20 mouse cellular contexts compared by ENCODE assay signal in the genomic region with DNA sequence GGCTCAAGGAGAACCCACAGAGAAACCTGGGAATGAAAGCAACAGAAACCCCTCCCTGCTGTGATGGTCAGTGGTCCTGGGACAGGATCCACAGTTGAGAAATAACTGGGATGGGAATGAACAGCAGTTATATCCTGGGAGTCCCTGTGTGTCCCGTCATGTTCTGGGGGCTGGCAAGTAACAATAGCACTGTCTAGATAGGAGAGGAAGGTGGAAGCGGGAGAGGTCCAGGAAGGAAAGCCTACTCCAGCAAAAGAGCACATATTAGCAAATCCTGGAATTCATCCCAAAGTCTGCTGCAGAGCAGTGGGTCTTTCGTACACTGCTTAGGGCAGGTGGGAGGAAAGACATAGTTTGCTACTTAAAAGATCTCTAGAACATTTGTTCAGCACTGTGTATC. TPM values are rescaled to one million over a fixed set of nuclear protein-coding genes. Genes with fewer than 3 reads are reported as not detected.
DNase-seq lines count a peak whose midpoint lies in the region; ATAC-seq and TF ChIP-seq lines count a peak whose summit lies in the region.
"Had no signal": no experiment of that assay in that cellular context is flagged by ENCODE, and none has a peak within 500 bp of the region (broad histone marks: within the 10 kb centered on the region; RNA-seq: fewer than 3 reads in every experiment).

No protein-coding gene starts in this region.

- ATAC-seq in forebrain, embryonic 12.5 days (ENCODE audit: low FRiP score), result no peak
- no peak for ATAC-seq in forebrain, embryonic 14.5 days
- ATAC-seq in liver, embryonic 16.5 days (ENCODE audit: low read depth), result peak; percentile 35; the same call in 1 of the 2 replicates
- no peak for ATAC-seq in liver, postnatal 0 days
- no peak for ATAC-seq in heart, embryonic 15.5 days (replicated peaks; ENCODE audit: insufficient number of reproducible peaks, insufficient read depth, low FRiP score, low read depth)
- ATAC-seq: CD4-positive, CD25-positive, alpha-beta regulatory T cell, adult 4 months; hindbrain, embryonic 16.5 days; intestine, postnatal 0 days; midbrain, embryonic 13.5 days had no signal

- H3K27me3 ChIP-seq in forebrain, embryonic 12.5 days, result no peaks in the 10 kb centered on the region
- H3K27me3 ChIP-seq in forebrain, embryonic 14.5 days (replicated peaks; ENCODE audit: control insufficient read depth, insufficient read depth, low read length), result no peaks in the 10 kb centered on the region
- H3K27me3 ChIP-seq in heart, embryonic 10.5 days (ENCODE audit: insufficient read depth, poor library complexity, severe bottlenecking), result no peaks in the 10 kb centered on the region
- no peaks in the 10 kb centered on the region for H3K27me3 ChIP-seq in liver, embryonic 16.5 days (ENCODE audit: control insufficient read depth, insufficient read depth, low read depth, low read length)
- H3K27me3 ChIP-seq in liver, postnatal 0 days (ENCODE audit: insufficient read depth, low read length), result no peaks in the 10 kb centered on the region
- H3K27me3 ChIP-seq in heart, embryonic 15.5 days, result no peaks in the 10 kb centered on the region
- H3K27me3 ChIP-seq: embryonic facial prominence, embryonic 13.5 days; limb, embryonic 15.5 days; midbrain, embryonic 13.5 days had no signal

- H3K4me2 ChIP-seq in forebrain, embryonic 12.5 days, result no peak overlapping the region
- H3K4me2 ChIP-seq in forebrain, embryonic 14.5 days (ENCODE audit: low read length), result no peak overlapping the region
- H3K4me2 ChIP-seq in liver, embryonic 16.5 days (ENCODE audit: low read depth, low read length), result no peak overlapping the region
- H3K4me2 ChIP-seq in liver, postnatal 0 days (ENCODE audit: low read depth, low read length), result no peak overlapping the region
- H3K4me2 ChIP-seq in heart, embryonic 15.5 days, result no peak overlapping the region
- H3K4me2 ChIP-seq: embryonic facial prominence, embryonic 13.5 days; limb, embryonic 15.5 days; lung, embryonic 14.5 days; midbrain, embryonic 13.5 days had no signal

- WGBS in forebrain, embryonic 12.5 days, result 78% methylated on average over 3 of the region's 3 CpGs
- WGBS in forebrain, embryonic 14.5 days, result 75% methylated on average over 3 of the region's 3 CpGs
- WGBS in heart, embryonic 10.5 days, result 57% methylated on average over 3 of the region's 3 CpGs
- WGBS in liver, embryonic 16.5 days (ENCODE audit: insufficient replicate concordance), result 63% methylated on average over 3 of the region's 3 CpGs
- WGBS in liver, postnatal 0 days (ENCODE audit: insufficient replicate concordance), result 66% methylated on average over 3 of the region's 3 CpGs
- 53% methylated on average over 3 of the region's 3 CpGs for WGBS in heart, embryonic 15.5 days

- DNase-seq in forebrain, embryonic 14.5 days (ENCODE audit: low spot score), result no peak
- DNase-seq in heart, embryonic 10.5 days (ENCODE audit: low spot score), result no peak
- DNase-seq in heart, postnatal 4 days, result no peak
- DNase-seq in liver, postnatal 0 days, result no peak
- no peak for DNase-seq in spleen, postnatal 14 days (ENCODE audit: low spot score in 2 of 2)
- DNase-seq: cerebellum, adult 8-10 months; lung, embryonic 14.5 days; spleen, adult 18-20 months; thymus, postnatal 14 days had no signal

- no peaks in the 10 kb centered on the region for H3K9me3 ChIP-seq in forebrain, embryonic 12.5 days
- no peaks in the 10 kb centered on the region for H3K9me3 ChIP-seq in forebrain, embryonic 14.5 days (replicated peaks; ENCODE audit: control insufficient read depth, low read length)
- no peaks in the 10 kb centered on the region for H3K9me3 ChIP-seq in heart, embryonic 10.5 days
- H3K9me3 ChIP-seq in liver, embryonic 16.5 days (replicated peaks; ENCODE audit: control insufficient read depth, low read length), result no peaks in the 10 kb centered on the region
- no peaks in the 10 kb centered on the region for H3K9me3 ChIP-seq in liver, postnatal 0 days (ENCODE audit: low read length)
- no peaks in the 10 kb centered on the region for H3K9me3 ChIP-seq in heart, embryonic 15.5 days (replicated peaks)
- H3K9me3 ChIP-seq: embryonic facial prominence, embryonic 13.5 days; G1E; limb, embryonic 15.5 days; midbrain, embryonic 13.5 days had no signal

- no peak for TF ChIP-seq EP300 in liver, postnatal 0 days (IDR thresholded peaks at IDR 0.05; ENCODE audit: low read depth)

- H3K27ac ChIP-seq in forebrain, embryonic 12.5 days, result 0 out of 2 replicates have a peak overlapping the region, but pooled peaks have one; percentile 31
- no peak overlapping the region for H3K27ac ChIP-seq in forebrain, embryonic 14.5 days (ENCODE audit: low read depth, low read length)
- peak overlapping the region; percentile 17; the same call in 1 of the 2 replicates for H3K27ac ChIP-seq in heart, embryonic 10.5 days
- H3K27ac ChIP-seq in liver, embryonic 16.5 days (ENCODE audit: low read length), result no peak overlapping the region
- no peak overlapping the region for H3K27ac ChIP-seq in liver, postnatal 0 days (ENCODE audit: low read depth)
- peak overlapping the region; percentile 45 for H3K27ac ChIP-seq in heart, embryonic 15.5 days
- H3K27ac ChIP-seq: embryonic facial prominence, embryonic 13.5 days; limb, embryonic 15.5 days; midbrain, embryonic 13.5 days had no signal

- no peak overlapping the region for H3K4me3 ChIP-seq in forebrain, embryonic 12.5 days (replicated peaks)
- no peak overlapping the region for H3K4me3 ChIP-seq in forebrain, embryonic 14.5 days (ENCODE audit: low read depth, low read length)
- H3K4me3 ChIP-seq in heart, embryonic 10.5 days, result no peak overlapping the region
- H3K4me3 ChIP-seq in liver, embryonic 16.5 days (ENCODE audit: low read depth, low read length), result no peak overlapping the region
- no peak overlapping the region for H3K4me3 ChIP-seq in liver, postnatal 0 days (ENCODE audit: low read depth, low read length)
- H3K4me3 ChIP-seq in heart, embryonic 15.5 days, result no peak overlapping the region
- H3K4me3 ChIP-seq: embryonic facial prominence, embryonic 13.5 days; limb, embryonic 15.5 days; midbrain, embryonic 13.5 days; myocyte had no signal

- TF ChIP-seq CTCF in liver, postnatal 0 days (IDR thresholded peaks at IDR 0.05; ENCODE audit: low read depth), result no peak

- H3K9ac ChIP-seq in forebrain, embryonic 12.5 days, result no peak overlapping the region
- H3K9ac ChIP-seq in forebrain, embryonic 14.5 days (ENCODE audit: low read length), result no peak overlapping the region
- H3K9ac ChIP-seq in liver, embryonic 16.5 days (ENCODE audit: low read depth, low read length), result no peak overlapping the region
- H3K9ac ChIP-seq in liver, postnatal 0 days (replicated peaks), result no peak overlapping the region
- no peak overlapping the region for H3K9ac ChIP-seq in heart, embryonic 15.5 days
- H3K9ac ChIP-seq: embryonic facial prominence, embryonic 13.5 days; limb, embryonic 15.5 days; lung, embryonic 14.5 days; midbrain, embryonic 13.5 days had no signal

- peaks cover 38% of the 10 kb centered on the region for H3K4me1 ChIP-seq in forebrain, embryonic 12.5 days
- H3K4me1 ChIP-seq in forebrain, embryonic 14.5 days (ENCODE audit: control insufficient read depth, insufficient read depth, low read length), result peaks cover 30% of the 10 kb centered on the region
- peaks cover 47% of the 10 kb centered on the region for H3K4me1 ChIP-seq in heart, embryonic 10.5 days
- no peaks in the 10 kb centered on the region for H3K4me1 ChIP-seq in liver, embryonic 16.5 days (ENCODE audit: control insufficient read depth, low read depth, low read length)
- H3K4me1 ChIP-seq in liver, postnatal 0 days (ENCODE audit: insufficient read depth), result peaks cover 9% of the 10 kb centered on the region; the same call in 1 of the 2 replicates
- H3K4me1 ChIP-seq in heart, embryonic 15.5 days (replicated peaks), result peaks cover 35% of the 10 kb centered on the region
- H3K4me1 ChIP-seq: embryonic facial prominence, embryonic 13.5 days had no signal

- H3K36me3 ChIP-seq in forebrain, embryonic 12.5 days (replicated peaks), result no peaks in the 10 kb centered on the region
- H3K36me3 ChIP-seq in forebrain, embryonic 14.5 days (ENCODE audit: control insufficient read depth, insufficient read depth, low read length), result peaks cover 10% of the 10 kb centered on the region; the same call in 1 of the 2 replicates
- H3K36me3 ChIP-seq in heart, embryonic 10.5 days, result no peaks in the 10 kb centered on the region
- no peaks in the 10 kb centered on the region for H3K36me3 ChIP-seq in liver, embryonic 16.5 days (ENCODE audit: control insufficient read depth, insufficient read depth)
- no peaks in the 10 kb centered on the region for H3K36me3 ChIP-seq in liver, postnatal 0 days (replicated peaks; ENCODE audit: insufficient read depth, low read length)
- H3K36me3 ChIP-seq in heart, embryonic 15.5 days, result no peaks in the 10 kb centered on the region
- H3K36me3 ChIP-seq: embryonic facial prominence, embryonic 13.5 days; G1E; limb, embryonic 15.5 days; midbrain, embryonic 13.5 days had no signal

RNA-seq across cellular contexts. Expression of a gene that starts 17.9 kb away (rescaled TPM):
- 34.0 and 42.6 TPM in 2 replicates for polyA plus RNA-seq in forebrain, embryonic 12.5 days (2016; fragmentation: Nextera tagmentation; extraction: Ambion mirVana)
- 54.7 and 65.7 TPM in 2 replicates for polyA plus RNA-seq in forebrain, embryonic 14.5 days (2014; fragmentation: Nextera tagmentation; extraction: Ambion mirVana)
- polyA plus RNA-seq in heart, embryonic 10.5 days (2016; fragmentation: Nextera tagmentation; extraction: Ambion mirVana), result 5.8 and 8.2 TPM in 2 replicates
- total RNA-seq in heart, postnatal 4 days (2021), result 10 to 100 TPM; 23.7 to 24.7 TPM
- 1.7 and 2.2 TPM in 2 replicates for polyA plus RNA-seq in liver, embryonic 16.5 days (2015; fragmentation: Nextera tagmentation; extraction: Ambion mirVana)
- polyA plus RNA-seq in liver, postnatal 0 days (2015; fragmentation: Nextera tagmentation; extraction: Ambion mirVana), result 1.5 and 2.3 TPM in 2 replicates
- 4.6 and 6.2 TPM in 2 replicates for polyA plus RNA-seq in heart, embryonic 15.5 days (2015; fragmentation: Nextera tagmentation; extraction: Ambion mirVana)
- polyA plus RNA-seq: CD4-positive, CD25-positive, alpha-beta regulatory T cell, adult 4 months; G1E had no signal

Comparison
In these comparisons a context has a peak if more than half of its experiments do, and no peak if none do; other contexts are left out.
1. H3K27ac ChIP-seq: peak in forebrain, embryonic 12.5 days (single experiment), heart, embryonic 10.5 days (single experiment) and heart, embryonic 15.5 days (single experiment); none in forebrain, embryonic 14.5 days (single experiment), liver, embryonic 16.5 days (single experiment) and liver, postnatal 0 days (single experiment).